ENCODE assay signal across 8 mouse cellular contexts in genomic region chr10:84438049-84438422, GRCm38 (mm10). TPM values are rescaled to one million over a fixed set of nuclear protein-coding genes. Genes with fewer than 3 reads are reported as not detected.
DNase-seq lines count a peak whose midpoint lies in the region; ATAC-seq and TF ChIP-seq lines count a peak whose summit lies in the region.

No protein-coding gene starts in this region.

- H3K9me3 ChIP-seq in embryonic facial prominence, embryonic 13.5 days = no peaks in the 10 kb centered on the region
- no peaks in the 10 kb centered on the region for H3K9me3 ChIP-seq in heart, embryonic 10.5 days
- no peaks in the 10 kb centered on the region for H3K9me3 ChIP-seq in kidney, embryonic 14.5 days (ENCODE audit: control insufficient read depth, low read length)
- no peaks in the 10 kb centered on the region for H3K9me3 ChIP-seq in limb, embryonic 14.5 days (ENCODE audit: control insufficient read depth, low read length)

- peaks cover 63% of the 10 kb centered on the region for H3K4me1 ChIP-seq in embryonic facial prominence, embryonic 13.5 days
- H3K4me1 ChIP-seq in heart, embryonic 10.5 days = peaks cover 73% of the 10 kb centered on the region
- peaks cover 28% of the 10 kb centered on the region for H3K4me1 ChIP-seq in kidney, embryonic 14.5 days (ENCODE audit: control insufficient read depth, insufficient read depth, low read length)
- H3K4me1 ChIP-seq in limb, embryonic 14.5 days (ENCODE audit: control insufficient read depth, insufficient read depth, low read length) = peaks cover 58% of the 10 kb centered on the region

- peaks cover 6% of the 10 kb centered on the region; the same call in 1 of the 2 replicates for H3K36me3 ChIP-seq in embryonic facial prominence, embryonic 13.5 days
- H3K36me3 ChIP-seq in heart, embryonic 10.5 days = peaks cover 15% of the 10 kb centered on the region
- H3K36me3 ChIP-seq in kidney, embryonic 14.5 days (ENCODE audit: control insufficient read depth, insufficient read depth, low read length) = no peaks in the 10 kb centered on the region; the same call in 1 of the 2 replicates
- no peaks in the 10 kb centered on the region; the same call in none of the 2 replicates for H3K36me3 ChIP-seq in limb, embryonic 14.5 days (ENCODE audit: control insufficient read depth, insufficient read depth, low read length)

- DNase-seq in 3T3-L1 (ENCODE audit: low read depth, low spot score) = peak; percentile 98
- DNase-seq in adrenal gland, postnatal 4 days (ENCODE audit: low spot score in 2 of 2) = peak; percentile 88 to 93
- peak; percentile 96 for DNase-seq in heart, embryonic 10.5 days (ENCODE audit: low spot score)
- peak; percentile 93 for DNase-seq in limb, embryonic 14.5 days (ENCODE audit: low spot score)
- DNase-seq in monocyte, adult 2 months (ENCODE audit: low read depth in 1 of 2, low spot score in 2 of 2) = peak; percentile 45 to 82
- DNase-seq in spleen, postnatal 14 days (ENCODE audit: low spot score in 2 of 2) = peak; percentile 80 to 89

- peak overlapping the region; percentile 90 for H3K4me2 ChIP-seq in embryonic facial prominence, embryonic 13.5 days
- H3K4me2 ChIP-seq in kidney, embryonic 14.5 days (replicated peaks; ENCODE audit: low read depth, low read length) = peak overlapping the region; percentile 90
- peak overlapping the region; percentile 98 for H3K4me2 ChIP-seq in limb, embryonic 14.5 days (replicated peaks; ENCODE audit: low read depth, low read length, severe bottlenecking)

- H3K27ac ChIP-seq in embryonic facial prominence, embryonic 13.5 days = peak overlapping the region; percentile 76
- H3K27ac ChIP-seq in heart, embryonic 10.5 days = peak overlapping the region; percentile 100
- peak overlapping the region; percentile 44; the same call in 1 of the 2 replicates for H3K27ac ChIP-seq in kidney, embryonic 14.5 days (ENCODE audit: low read depth, low read length)
- H3K27ac ChIP-seq in limb, embryonic 14.5 days (replicated peaks; ENCODE audit: low read depth, low read length) = no peak overlapping the region; the same call in 1 of the 2 replicates

- peak; percentile 54; the same call in 1 of the 2 replicates for ATAC-seq in embryonic facial prominence, embryonic 13.5 days (ENCODE audit: insufficient number of reproducible peaks, insufficient read depth, low FRiP score, low TSS enrichment, low read depth)
- no peak for ATAC-seq in kidney, embryonic 14.5 days (ENCODE audit: low FRiP score, low TSS enrichment)
- peak; percentile 29; the same call in 1 of the 2 replicates for ATAC-seq in limb, embryonic 14.5 days (ENCODE audit: low FRiP score, low read depth)

- no peaks in the 10 kb centered on the region for H3K27me3 ChIP-seq in embryonic facial prominence, embryonic 13.5 days
- H3K27me3 ChIP-seq in heart, embryonic 10.5 days (ENCODE audit: insufficient read depth, poor library complexity, severe bottlenecking) = no peaks in the 10 kb centered on the region
- H3K27me3 ChIP-seq in kidney, embryonic 14.5 days (ENCODE audit: control insufficient read depth, insufficient read depth, low read length) = no peaks in the 10 kb centered on the region
- H3K27me3 ChIP-seq in limb, embryonic 14.5 days (ENCODE audit: control insufficient read depth, insufficient read depth, low read length) = no peaks in the 10 kb centered on the region

- peak; percentile 65; the same call in 1 of the 2 replicates for TF ChIP-seq POLR2A in limb, embryonic 14.5 days (IDR thresholded peaks at IDR 0.05; ENCODE audit: borderline replicate concordance, extremely low read depth, insufficient read depth, insufficient read length)

- 0% methylated on average over 7 of the region's 7 CpGs for WGBS in embryonic facial prominence, embryonic 13.5 days
- 0% methylated on average over 7 of the region's 7 CpGs for WGBS in heart, embryonic 10.5 days
- 0% methylated on average over 7 of the region's 7 CpGs for WGBS in kidney, embryonic 14.5 days
- 0% methylated on average over 7 of the region's 7 CpGs for WGBS in limb, embryonic 14.5 days

- peak overlapping the region; percentile 84 for H3K4me3 ChIP-seq in embryonic facial prominence, embryonic 13.5 days
- H3K4me3 ChIP-seq in heart, embryonic 10.5 days = peak overlapping the region; percentile 77
- peak overlapping the region; percentile 86 for H3K4me3 ChIP-seq in kidney, embryonic 14.5 days (ENCODE audit: low read length)
- H3K4me3 ChIP-seq in limb, embryonic 14.5 days (replicated peaks; ENCODE audit: low read length) = peak overlapping the region; percentile 93

- peak overlapping the region; percentile 100 for H3K9ac ChIP-seq in embryonic facial prominence, embryonic 13.5 days
- H3K9ac ChIP-seq in kidney, embryonic 14.5 days (ENCODE audit: low read depth, low read length) = peak overlapping the region; percentile 98
- H3K9ac ChIP-seq in limb, embryonic 14.5 days (ENCODE audit: low read depth, low read length, severe bottlenecking) = no peak overlapping the region

RNA-seq across cellular contexts. Expression of gene Nuak1, which starts 2.4 kb away (rescaled TPM):
- total RNA-seq in adrenal gland, postnatal 4 days (2021) = 10 to 100 TPM; 13.4 to 13.5 TPM
- 2.9 and 3.0 TPM in 2 replicates for polyA plus RNA-seq in embryonic facial prominence, embryonic 13.5 days (2015; fragmentation: Nextera tagmentation; extraction: Ambion mirVana)
- polyA plus RNA-seq in heart, embryonic 10.5 days (2016; fragmentation: Nextera tagmentation; extraction: Ambion mirVana) = 1.8 and 1.9 TPM in 2 replicates
- polyA plus RNA-seq in kidney, embryonic 14.5 days (2014; fragmentation: Nextera tagmentation; extraction: Ambion mirVana) = 3.0 and 4.1 TPM in 2 replicates
- 19.6 and 27.4 TPM in 2 replicates for polyA plus RNA-seq in limb, embryonic 14.5 days (2012; rRNA removed)
- polyA plus RNA-seq in limb, embryonic 14.5 days (2014; fragmentation: Nextera tagmentation; extraction: Ambion mirVana) = 3.3 and 3.7 TPM in 2 replicates
